Mouse (Mus musculus): ENCODE results near the gene Clspn.

Gene Clspn

GRCm38 (mm10) chr4:126554462-126554861 lies 2.3 kb upstream of the Clspn start:
- peak; percentile 70 for DNase-seq (ENCODE audit: extremely low spot score, low read depth, low spot score)

GRCm38 (mm10) chr4:126563798-126564197 lies 7.1 kb downstream of the Clspn start:
- no peak for DNase-seq (ENCODE audit: extremely low spot score, low read depth, low spot score)

GRCm38 (mm10) chr4:126567243-126567642 lies 10.5 kb downstream of the Clspn start:
- DNase-seq (ENCODE audit: extremely low spot score, low read depth, low spot score) = no peak

GRCm38 (mm10) chr4:126569783-126570182 lies 13.0 kb downstream of the Clspn start:
- DNase-seq (ENCODE audit: extremely low spot score, low read depth, low spot score) = no peak

- no peak for DNase-seq (ENCODE audit: extremely low spot score, low read depth, low spot score)
Observed at GRCm38 (mm10) chr4:126576281-126576680, 19.5 kb downstream of the Clspn start.

- no peak for DNase-seq (ENCODE audit: extremely low spot score, low read depth, low spot score)
Observed at GRCm38 (mm10) chr4:126577920-126578319, 21.2 kb downstream of the Clspn start.

- no peak for DNase-seq (ENCODE audit: extremely low spot score, low read depth, low spot score)
Observed at GRCm38 (mm10) chr4:126579077-126579476, 22.3 kb downstream of the Clspn start.

GRCm38 (mm10) chr4:126585739-126586138 lies 29.0 kb downstream of the Clspn start:
- DNase-seq (ENCODE audit: extremely low spot score, low read depth, low spot score) = no peak

- no peak for DNase-seq (ENCODE audit: extremely low spot score, low read depth, low spot score)
Observed at GRCm38 (mm10) chr4:126592039-126592438, 35.3 kb downstream of the Clspn start.

- DNase-seq (ENCODE audit: extremely low spot score, low read depth, low spot score) = peak; percentile 56
Observed at GRCm38 (mm10) chr4:126599971-126600754, 43.4 kb downstream of the Clspn start.

GRCm38 (mm10) chr4:126601597-126602444 lies 45.1 kb downstream of the Clspn start:
- DNase-seq (ENCODE audit: extremely low spot score, low read depth, low spot score) = no peak

- no peak for DNase-seq (ENCODE audit: extremely low spot score, low read depth, low spot score)
Observed at GRCm38 (mm10) chr4:126602445-126602762, 45.7 kb downstream of the Clspn start.

- no peak for DNase-seq (ENCODE audit: extremely low spot score, low read depth, low spot score)
Observed at GRCm38 (mm10) chr4:126604141-126604540, 47.4 kb downstream of the Clspn start.

GRCm38 (mm10) chr4:126605751-126606150 lies 49.0 kb downstream of the Clspn start:
- no peak for DNase-seq (ENCODE audit: extremely low spot score, low read depth, low spot score)

- no peak for DNase-seq (ENCODE audit: extremely low spot score, low read depth, low spot score)
Observed at GRCm38 (mm10) chr4:126609606-126610181, 53.0 kb downstream of the Clspn start, which contains the start of gene 5730409E04Rik. TSS of gene 5730409E04Rik (plus strand) at chr4:126609818.

GRCm38 (mm10) chr4:126611991-126612390 lies 55.3 kb downstream of the Clspn start:
- DNase-seq (ENCODE audit: extremely low spot score, low read depth, low spot score) = no peak

GRCm38 (mm10) chr4:126616312-126616711 lies 59.6 kb downstream of the Clspn start:
- DNase-seq (ENCODE audit: extremely low spot score, low read depth, low spot score) = no peak

GRCm38 (mm10) chr4:126619691-126620330 lies 63.1 kb downstream of the Clspn start:
- DNase-seq (ENCODE audit: extremely low spot score, low read depth, low spot score) = no peak

- no peak for DNase-seq (ENCODE audit: extremely low spot score, low read depth, low spot score)
Observed at GRCm38 (mm10) chr4:126620349-126620874, 63.7 kb downstream of the Clspn start.

GRCm38 (mm10) chr4:126627021-126627681 lies 70.4 kb downstream of the Clspn start:
- no peak for DNase-seq (ENCODE audit: extremely low spot score, low read depth, low spot score)

Measured in hindlimb bud, embryonic 11.5 days (tissue).